Mouse (Mus musculus) heart, embryonic 11.5 days (tissue): ENCODE results near the gene Nat8f6. TPM values are rescaled to one million over a fixed set of nuclear protein-coding genes. Genes with fewer than 3 reads are reported as not detected.
"Not testable (repeated sequence)": the region's sequence is repeated elsewhere in the genome, so short reads cannot be mapped to it uniquely, and the experiment has no call there.

Experiments used
- ATAC-seq: fragments of 200-750 bp; cut with Nextera tagmentation; replicated peaks from 2 replicates; pipeline ENCODE4 v1.8.0; 2017; ENCODE audit warnings: moderate library complexity; ENCODE audit not compliant: insufficient number of reproducible peaks, low FRiP score, low TSS enrichment
- H3K27ac ChIP-seq: fragments of 300-500 bp; sonication (generic); 2 replicates; pipeline ENCODE4 v1.5.1; 2014; ENCODE audit warnings: mild to moderate bottlenecking, low read depth, low read length
- H3K27me3 ChIP-seq: fragments of 300-500 bp; sonication (generic); 2 replicates; pipeline ENCODE4 v1.6.1; 2014; ENCODE audit warnings: mild to moderate bottlenecking, low read length, mixed read lengths; ENCODE audit not compliant: control insufficient read depth, insufficient read depth
- H3K36me3 ChIP-seq: fragments of 300-500 bp; sonication (generic); 2 replicates; pipeline ENCODE4 v1.6.1; 2014; ENCODE audit warnings: mild to moderate bottlenecking, low read length, moderate library complexity, mixed read lengths; ENCODE audit not compliant: control insufficient read depth, insufficient read depth
- H3K4me1 ChIP-seq: fragments of 300-500 bp; sonication (generic); 2 replicates; pipeline ENCODE4 v1.6.1; 2014; ENCODE audit warnings: low read length; ENCODE audit not compliant: control insufficient read depth, insufficient read depth
- H3K4me2 ChIP-seq: fragments of 300-500 bp; sonication (generic); 2 replicates; pipeline ENCODE4 v1.6.1; 2014; ENCODE audit warnings: mild to moderate bottlenecking, moderate library complexity
- H3K4me3 ChIP-seq: fragments of 300-500 bp; sonication (generic); 2 replicates; pipeline ENCODE4 v1.5.1; 2014; ENCODE audit warnings: low read depth, low read length
- H3K9ac ChIP-seq: fragments of 300-500 bp; sonication (generic); 2 replicates; pipeline ENCODE4 v1.6.1; 2014; ENCODE audit warnings: mild to moderate bottlenecking, low read depth, low read length, moderate library complexity
- H3K9me3 ChIP-seq: fragments of 300-500 bp; sonication (generic); replicated peaks from 2 replicates; pipeline ENCODE4 v1.6.1; 2016; ENCODE audit warnings: low read length; ENCODE audit not compliant: control insufficient read depth
- WGBS: fragments of 180-500 bp; shearing (Covaris S2); extraction: QIAGEN DNeasy Blood & Tissue Kit; methylation state at CpG from one replicate; pipeline ENCODE4 v1.1.7; 2014; ENCODE audit not compliant: insufficient replicate concordance; 5-methylcytosine and 5-hydroxymethylcytosine counted together
- microRNA-seq: library from miRNA; unstranded; fragments of <30 nt; microRNA quantifications from one replicate; pipeline ENCODE4, GENCODE M21; 2016; ENCODE audit warnings: borderline number of aligned reads
- polyA plus RNA-seq: library from polyadenylated mRNA; unstranded; fragments of >200 nt; fragmentation: Nextera tagmentation; extraction: Ambion mirVana; gene quantifications from 2 replicates; pipeline ENCODE4 v1.2.1, GENCODE M21; 2014

Nat8f6 gene
- polyA plus RNA-seq, 1 experiment from 2014 or later, result not detected

GRCm38 (mm10) chr6:85803180-85803579 lies 17.6 kb downstream of the Nat8f6 start:
- ATAC-seq, H3K27me3 ChIP-seq, H3K27ac ChIP-seq, H3K4me2 ChIP-seq, H3K36me3 ChIP-seq, H3K9me3 ChIP-seq, H3K9ac ChIP-seq, H3K4me3 ChIP-seq, H3K4me1 ChIP-seq: not testable (repeated sequence)
- WGBS, result 68% methylated on average over 5 of the region's 5 CpGs

GRCm38 (mm10) chr6:85765532-85765931 lies 55.2 kb downstream of the Nat8f6 start, which contains the start of gene Nat8f3:
TSS of gene Nat8f3 (minus strand) at chr6:85765754.
- H3K9me3 ChIP-seq, H3K27ac ChIP-seq, H3K4me1 ChIP-seq, H3K4me3 ChIP-seq, H3K27me3 ChIP-seq, H3K9ac ChIP-seq, H3K4me2 ChIP-seq, ATAC-seq, H3K36me3 ChIP-seq: not testable (repeated sequence)
- WGBS, result 61% methylated on average over 13 of the region's 13 CpGs

- H3K4me2 ChIP-seq, H3K9ac ChIP-seq, H3K27me3 ChIP-seq, H3K36me3 ChIP-seq, H3K27ac ChIP-seq, ATAC-seq, H3K4me3 ChIP-seq, H3K4me1 ChIP-seq, H3K9me3 ChIP-seq: not testable (repeated sequence)
- 78% methylated on average over 5 of the region's 6 CpGs for WGBS
Measured at GRCm38 (mm10) chr6:85763127-85764070, 57.4 kb downstream of the Nat8f6 start.

- H3K4me2 ChIP-seq, H3K4me1 ChIP-seq, H3K9me3 ChIP-seq, H3K4me3 ChIP-seq, H3K27ac ChIP-seq, H3K36me3 ChIP-seq, H3K9ac ChIP-seq, ATAC-seq, H3K27me3 ChIP-seq: not testable (repeated sequence)
- 43% methylated on average over 1 of the region's 2 CpGs for WGBS
Measured at GRCm38 (mm10) chr6:85762678-85763077, 58.1 kb downstream of the Nat8f6 start.

Small RNAs within 50 kb of the gene (microRNA-seq; reads per million reads assigned to microRNA genes)
- not detected for gene Mir6375

Other genes starting within 250 kb of the Nat8f6 start
- 4.3 and 4.7 TPM in 2 replicates for gene Alms1, start 233.4 kb downstream of the Nat8f6 start, polyA plus RNA-seq
- gene Nat8f7, start 107.7 kb downstream of the Nat8f6 start, polyA plus RNA-seq, result not detected in 2 replicates
- 0.31 and 0.37 TPM in 2 replicates for gene Nat8f3, start 55.2 kb downstream of the Nat8f6 start, polyA plus RNA-seq
- not detected in 2 replicates for gene Nat8f5, start within 50 bp of the Nat8f6 start, polyA plus RNA-seq
- not detected in 2 replicates for gene Nat8, start 11.1 kb upstream of the Nat8f6 start, polyA plus RNA-seq
- gene Nat8f2, start 48.2 kb upstream of the Nat8f6 start, polyA plus RNA-seq, result not detected in 2 replicates
- gene Nat8f4, start 83.9 kb upstream of the Nat8f6 start, polyA plus RNA-seq, result 1.6 and 2.3 TPM in 2 replicates
- gene Tprkb, start 90.9 kb upstream of the Nat8f6 start, polyA plus RNA-seq, result 21.7 and 22.8 TPM in 2 replicates
- 3.6 and 4.8 TPM in 2 replicates for gene Nat8f1, start 94.7 kb upstream of the Nat8f6 start, polyA plus RNA-seq
- gene Dusp11, start 140.7 kb upstream of the Nat8f6 start, polyA plus RNA-seq, result 41.6 and 52.1 TPM in 2 replicates
- not detected in 2 replicates for gene Figla, start 195.2 kb upstream of the Nat8f6 start, polyA plus RNA-seq
- 11.9 and 16.4 TPM in 2 replicates for gene Add2, start 207.7 kb upstream of the Nat8f6 start, polyA plus RNA-seq